Mouse (Mus musculus) ZHBTc4 (cell line): ENCODE results near the gene Onecut1.

ENCODE experiments used
- DNase-seq: peaks from one replicate; pipeline ENCODE4 v3.0.0-alpha.2; 2011; ENCODE audit warnings: low read depth, low spot score

Onecut1 gene

GRCm38 (mm10) chr9:74861561-74861980 is at the start of gene Onecut1:
TSS of gene Onecut1 (plus strand) at chr9:74861921.
- peak; percentile 88 for DNase-seq

GRCm38 (mm10) chr9:74819736-74820511 is 41.8 kb upstream of the Onecut1 start:
- no peak for DNase-seq

GRCm38 (mm10) chr9:74825102-74825501 is 36.6 kb upstream of the Onecut1 start:
- DNase-seq, result no peak

- DNase-seq, result no peak
Measured at GRCm38 (mm10) chr9:74829206-74829605, 32.5 kb upstream of the Onecut1 start.

- peak; percentile 57 for DNase-seq
Measured at GRCm38 (mm10) chr9:74842890-74843289, 18.8 kb upstream of the Onecut1 start.

GRCm38 (mm10) chr9:74846867-74847830 is 14.6 kb upstream of the Onecut1 start:
- DNase-seq, result no peak

GRCm38 (mm10) chr9:74848411-74849194 is 13.1 kb upstream of the Onecut1 start:
- DNase-seq, result peak; percentile 73

- peak; percentile 39 for DNase-seq
Measured at GRCm38 (mm10) chr9:74849195-74849978, 12.3 kb upstream of the Onecut1 start.

GRCm38 (mm10) chr9:74849979-74850780 is 11.5 kb upstream of the Onecut1 start:
- DNase-seq, result no peak

GRCm38 (mm10) chr9:74850781-74851145 is 11.0 kb upstream of the Onecut1 start:
- no peak for DNase-seq

- DNase-seq, result no peak
Measured at GRCm38 (mm10) chr9:74851601-74852000, 10.1 kb upstream of the Onecut1 start.

GRCm38 (mm10) chr9:74852361-74852760 is 9.4 kb upstream of the Onecut1 start:
- no peak for DNase-seq

GRCm38 (mm10) chr9:74853191-74854072 is 8.3 kb upstream of the Onecut1 start:
- no peak for DNase-seq

GRCm38 (mm10) chr9:74854073-74854591 is 7.6 kb upstream of the Onecut1 start:
- no peak for DNase-seq

GRCm38 (mm10) chr9:74855446-74855845 is 6.3 kb upstream of the Onecut1 start:
- DNase-seq, result no peak

- DNase-seq, result peak; percentile 57
Measured at GRCm38 (mm10) chr9:74856578-74857507, 4.9 kb upstream of the Onecut1 start.

- no peak for DNase-seq
Measured at GRCm38 (mm10) chr9:74857508-74857840, 4.2 kb upstream of the Onecut1 start.

GRCm38 (mm10) chr9:74858111-74858510 is 3.6 kb upstream of the Onecut1 start:
- no peak for DNase-seq
